Mouse (Mus musculus) heart, postnatal 0 days (tissue): ENCODE results near the gene Cbln1. TPM values are rescaled to one million over a fixed set of nuclear protein-coding genes. Genes with fewer than 3 reads are reported as not detected.

ENCODE experiments used
- ATAC-seq: fragments of 200-750 bp; cut with Nextera tagmentation; 2 replicates; pipeline ENCODE4 v1.8.0; 2017; ENCODE audit warnings: low read depth, moderate number of reproducible peaks, moderate library complexity; ENCODE audit not compliant: insufficient read depth
- DNase-seq: peaks from one replicate; pipeline ENCODE4 v3.0.0-alpha.2; 2016; ENCODE audit warnings: low spot score
- H3K27ac ChIP-seq: fragments of 300-500 bp; sonication (generic); 2 replicates; pipeline ENCODE4 v1.5.1; 2014; ENCODE audit warnings: low read depth, mild to moderate bottlenecking
- H3K27me3 ChIP-seq: fragments of 300-500 bp; sonication (generic); 2 replicates; pipeline ENCODE4 v1.6.1; 2014; ENCODE audit warnings: low read length, mixed read lengths; ENCODE audit not compliant: control insufficient read depth, insufficient read depth
- H3K36me3 ChIP-seq: fragments of 300-500 bp; sonication (generic); replicated peaks from 2 replicates; pipeline ENCODE4 v1.6.1; 2014; ENCODE audit warnings: low read length, mixed read lengths; ENCODE audit not compliant: control insufficient read depth, insufficient read depth
- H3K4me1 ChIP-seq: fragments of 300-500 bp; sonication (generic); 2 replicates; pipeline ENCODE4 v1.6.1; 2014; ENCODE audit warnings: antibody characterized with exemption; ENCODE audit not compliant: control insufficient read depth, insufficient read depth
- H3K4me2 ChIP-seq: fragments of 300-500 bp; sonication (generic); 2 replicates; pipeline ENCODE4 v1.6.1; 2014; ENCODE audit warnings: low read depth, mild to moderate bottlenecking, low read length, moderate library complexity
- H3K4me3 ChIP-seq: fragments of 300-500 bp; sonication (generic); 2 replicates; pipeline ENCODE4 v1.5.1; 2014; ENCODE audit warnings: low read depth, low read length
- H3K9ac ChIP-seq: fragments of 300-500 bp; sonication (generic); replicated peaks from 2 replicates; pipeline ENCODE4 v1.6.1; 2014; ENCODE audit warnings: low read depth, low read length, mixed read lengths
- H3K9me3 ChIP-seq: fragments of 300-500 bp; sonication (generic); replicated peaks from 2 replicates; pipeline ENCODE4 v1.6.1; 2016; ENCODE audit warnings: low read length; ENCODE audit not compliant: control insufficient read depth
- CTCF ChIP-seq: IDR thresholded peaks from 2 replicates; pipeline ENCODE4 v1.5.1; 2016; ENCODE audit warnings: antibody characterized with exemption, control low read depth, low read depth
- EP300 ChIP-seq: IDR thresholded peaks from 2 replicates; pipeline ENCODE4 v1.6.1; 2016; ENCODE audit warnings: antibody characterized with exemption, low read depth
- WGBS: fragments of 180-500 bp; shearing (Covaris S2); extraction: QIAGEN DNeasy Blood & Tissue Kit; methylation state at CpG from one replicate; pipeline ENCODE4 v1.1.7; 2014; 5-methylcytosine and 5-hydroxymethylcytosine counted together
- polyA plus RNA-seq: library from polyadenylated mRNA; unstranded; fragments of >200 nt; fragmentation: Nextera tagmentation; extraction: Ambion mirVana; gene quantifications from 2 replicates; pipeline ENCODE4 v1.2.1, GENCODE M21; 2015
- total RNA-seq: library from RNA; depleted of rRNA; stranded (reverse); fragments of >200 nt; gene quantifications from 2 replicates; pipeline ENCODE4 v1.2.3, GENCODE M21; 2014; ENCODE audit warnings: low replicate concordance

The Cbln1 gene
- total and polyA plus RNA-seq, 2 experiments from 2014 or later, result not detected

DNA sequence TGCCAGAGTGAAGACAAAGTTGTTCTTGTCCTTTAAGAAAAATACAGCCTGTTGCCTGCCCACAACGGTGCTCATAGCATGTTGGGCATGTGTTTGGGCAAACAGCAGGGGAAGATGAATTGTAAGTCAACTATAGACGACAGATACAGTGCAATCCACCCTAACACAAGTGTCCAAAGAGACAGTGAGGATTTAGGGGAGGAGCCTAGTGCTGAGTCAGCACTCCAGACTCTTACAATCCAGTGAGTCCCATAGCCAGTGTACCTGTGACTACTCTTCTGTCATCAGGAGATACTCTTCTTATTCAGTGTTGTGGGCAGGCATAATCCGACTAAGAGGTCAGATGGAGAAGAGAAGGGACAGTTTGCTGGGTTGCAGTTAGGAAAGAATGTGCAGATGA is 8.0 kb downstream of the Cbln1 start:
- TF ChIP-seq CTCF, result no peak
- TF ChIP-seq EP300, result no peak
- H3K27me3 ChIP-seq, result peaks cover 47% of the 10 kb centered on the region
- no peaks in the 10 kb centered on the region for H3K9me3 ChIP-seq
- ATAC-seq, result no peak
- H3K4me1 ChIP-seq, result no peaks in the 10 kb centered on the region
- H3K4me3 ChIP-seq, result no peak overlapping the region
- H3K27ac ChIP-seq, result no peak overlapping the region
- H3K4me2 ChIP-seq, result no peak overlapping the region
- DNase-seq, result no peak
- no peak overlapping the region for H3K9ac ChIP-seq
- 61% methylated on average over 3 of the region's 3 CpGs for WGBS
- no peaks in the 10 kb centered on the region for H3K36me3 ChIP-seq

GRCm38 (mm10) chr8:87461801-87462200 is 10.6 kb downstream of the Cbln1 start:
- 31% methylated on average over 5 of the region's 5 CpGs for WGBS
- Histone ChIP-seq H3K27ac (no peak overlapping the region), H3K27me3 (peaks cover 21% of the 10 kb centered on the region), H3K4me2 (no peak overlapping the region), H3K4me1 (no peaks in the 10 kb centered on the region), H3K36me3 (no peaks in the 10 kb centered on the region), H3K9ac (no peak overlapping the region), H3K9me3 (no peaks in the 10 kb centered on the region), H3K4me3 (no peak overlapping the region)
- ATAC-seq (no peak), DNase-seq (no peak)
- no peak for TF ChIP-seq CTCF
- no peak for TF ChIP-seq EP300

GRCm38 (mm10) chr8:87456949-87457348 is 15.5 kb downstream of the Cbln1 start:
- TF ChIP-seq CTCF, result no peak
- no peak for TF ChIP-seq EP300
- no peak overlapping the region for H3K4me3 ChIP-seq
- no peaks in the 10 kb centered on the region for H3K9me3 ChIP-seq
- no peak overlapping the region for H3K9ac ChIP-seq
- WGBS, result 75% methylated on average over 4 of the region's 4 CpGs
- H3K27ac ChIP-seq, result no peak overlapping the region
- H3K4me2 ChIP-seq, result no peak overlapping the region
- H3K27me3 ChIP-seq, result no peaks in the 10 kb centered on the region
- H3K36me3 ChIP-seq, result no peaks in the 10 kb centered on the region
- DNase-seq, result no peak
- H3K4me1 ChIP-seq, result peaks cover 16% of the 10 kb centered on the region
- ATAC-seq, result no peak

DNA sequence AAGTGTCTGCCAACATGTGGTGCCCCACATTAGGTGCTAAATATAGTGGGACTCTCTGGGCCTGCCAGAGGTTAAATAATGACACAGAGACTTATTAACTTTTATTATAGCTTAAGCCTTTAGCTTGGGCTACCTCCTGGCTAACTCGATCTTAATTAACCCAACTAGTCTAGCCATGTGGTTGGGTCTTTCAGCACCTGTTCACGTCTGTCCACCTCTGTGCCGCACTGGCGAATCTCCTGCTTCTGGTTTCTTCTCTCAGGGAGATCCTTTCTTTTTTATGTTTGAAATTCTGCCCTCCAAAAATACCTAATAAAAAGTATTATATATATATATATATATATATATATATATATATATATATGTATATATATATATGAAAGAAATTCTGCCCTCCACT is 19.6 kb downstream of the Cbln1 start:
- Histone ChIP-seq H3K9ac (no peak overlapping the region), H3K4me2 (no peak overlapping the region), H3K27ac (peak overlapping the region; percentile 48), H3K27me3 (no peaks in the 10 kb centered on the region), H3K4me3 (no peak overlapping the region), H3K36me3 (no peaks in the 10 kb centered on the region), H3K4me1 (peaks cover 19% of the 10 kb centered on the region), H3K9me3 (no peaks in the 10 kb centered on the region)
- 87% methylated on average over 4 of the region's 4 CpGs for WGBS
- ATAC-seq (peak; percentile 44; the same call in 1 of the 2 replicates), DNase-seq (no peak)
- TF ChIP-seq EP300, result no peak
- TF ChIP-seq CTCF, result no peak

DNA sequence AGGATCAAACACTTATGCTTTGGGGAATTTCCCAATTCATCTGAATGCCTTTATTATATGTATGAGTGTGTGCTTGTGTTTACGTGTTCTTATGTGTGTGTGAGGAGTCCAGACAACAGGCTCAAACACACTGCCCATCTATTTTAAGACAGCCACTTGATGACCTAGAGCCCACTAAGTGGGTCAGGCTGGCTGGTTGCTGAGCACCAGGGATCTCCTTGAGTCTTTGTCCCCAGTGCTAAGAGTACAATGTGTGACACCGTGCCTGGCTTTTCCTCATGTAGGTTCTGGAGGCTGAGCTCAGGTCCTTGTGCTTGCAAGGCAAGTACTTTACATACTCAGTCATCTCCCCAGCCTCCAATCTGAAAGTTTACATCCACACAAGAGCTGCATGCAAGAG is 20.7 kb downstream of the Cbln1 start:
- DNase-seq (peak; percentile 65), ATAC-seq (peak; percentile 74)
- Histone ChIP-seq H3K4me1 (peaks cover 19% of the 10 kb centered on the region), H3K9me3 (no peaks in the 10 kb centered on the region), H3K4me2 (no peak overlapping the region), H3K4me3 (no peak overlapping the region), H3K27ac (peak overlapping the region; percentile 48), H3K9ac (no peak overlapping the region), H3K27me3 (no peaks in the 10 kb centered on the region), H3K36me3 (no peaks in the 10 kb centered on the region)
- no peak for TF ChIP-seq CTCF
- WGBS, result 27% methylated on average over 2 of the region's 2 CpGs

DNA sequence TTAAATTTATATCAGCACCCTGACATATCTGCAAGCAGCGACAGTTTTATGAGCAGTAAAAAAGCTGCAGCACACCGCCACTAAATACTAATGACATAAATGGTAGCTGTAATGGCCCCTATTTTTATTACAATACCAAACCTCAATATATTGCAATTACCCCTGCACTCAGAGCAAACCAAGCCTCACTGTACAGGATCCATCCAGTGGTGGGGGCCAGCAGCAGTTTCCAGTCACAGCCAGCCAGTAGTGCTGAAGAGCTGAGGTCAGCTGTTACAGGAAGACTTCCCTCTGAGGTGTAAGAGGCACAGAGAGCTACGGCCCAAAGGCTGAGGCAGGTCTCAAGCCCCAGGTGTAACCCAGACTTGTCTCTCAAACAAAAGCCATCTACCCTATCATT is 37.8 kb downstream of the Cbln1 start:
- no peak overlapping the region for H3K4me3 ChIP-seq
- WGBS, result 68% methylated on average over 3 of the region's 3 CpGs
- no peaks in the 10 kb centered on the region for H3K27me3 ChIP-seq
- no peaks in the 10 kb centered on the region for H3K4me1 ChIP-seq
- H3K4me2 ChIP-seq, result no peak overlapping the region
- H3K36me3 ChIP-seq, result no peaks in the 10 kb centered on the region
- no peaks in the 10 kb centered on the region for H3K9me3 ChIP-seq
- DNase-seq (no peak), ATAC-seq (no peak)
- H3K9ac ChIP-seq, result no peak overlapping the region
- TF ChIP-seq EP300 (no peak), CTCF (no peak)
- H3K27ac ChIP-seq, result no peak overlapping the region
